Mouse (Mus musculus) testis, adult 2 months (tissue): ENCODE results near the gene Lcn11. TPM values are rescaled to one million over a fixed set of nuclear protein-coding genes. Genes with fewer than 3 reads are reported as not detected.

ENCODE experiments used
- H3K27ac ChIP-seq: fragments of 200-500 bp; 2 replicates; pipeline ENCODE4 v1.5.1; 2012; ENCODE audit warnings: low read depth, low read length; ENCODE audit not compliant: control insufficient read depth, insufficient read depth
- H3K27me3 ChIP-seq: fragments of 200-500 bp; 2 replicates; pipeline ENCODE4 v1.6.1; 2012; ENCODE audit warnings: mild to moderate bottlenecking, low read length, moderate library complexity; ENCODE audit not compliant: control insufficient read depth, insufficient read depth
- H3K36me3 ChIP-seq: fragments of 200-500 bp; 2 replicates; pipeline ENCODE4 v1.6.1; 2012; ENCODE audit warnings: mild to moderate bottlenecking, low read length; ENCODE audit not compliant: control insufficient read depth, insufficient read depth
- H3K4me1 ChIP-seq: fragments of 200-500 bp; 2 replicates; pipeline ENCODE4 v1.6.1; 2012; ENCODE audit warnings: low read length; ENCODE audit not compliant: control insufficient read depth, insufficient read depth
- H3K4me3 ChIP-seq: fragments of 200-500 bp; 2 replicates; pipeline ENCODE4 v1.5.1; 2012; ENCODE audit warnings: low read depth, mild to moderate bottlenecking, low read length, moderate library complexity, mixed read lengths; ENCODE audit not compliant: control insufficient read depth
- CTCF ChIP-seq: fragments of 200-500 bp; IDR thresholded peaks from 2 replicates; pipeline ENCODE4 v1.5.1; 2012; ENCODE audit warnings: low read depth, mild to moderate bottlenecking, inconsistent platforms, low read length, moderate library complexity; ENCODE audit not compliant: control insufficient read depth, insufficient read depth, insufficient replicate concordance
- POLR2A ChIP-seq: fragments of 200-500 bp; IDR thresholded peaks from 2 replicates; pipeline ENCODE4 v1.6.1; 2012; ENCODE audit warnings: low read depth, mild to moderate bottlenecking, inconsistent platforms, low read length, moderate library complexity; ENCODE audit not compliant: control insufficient read depth
- polyA plus RNA-seq: library from polyadenylated mRNA; depleted of rRNA; stranded (reverse); fragments of >200 nt; gene quantifications from 2 replicates; pipeline ENCODE4 v1.2.3, GENCODE M21; 2012

The Lcn11 gene
- polyA plus RNA-seq, 1 experiment, result not detected

GRCm38 (mm10) chr2:25767764-25768163 lies 9.1 kb upstream of the Lcn11 start:
- no peak for TF ChIP-seq POLR2A
- TF ChIP-seq CTCF, result no peak
- Histone ChIP-seq H3K27me3 (no peaks in the 10 kb centered on the region), H3K4me3 (no peak overlapping the region), H3K27ac (no peak overlapping the region), H3K4me1 (no peaks in the 10 kb centered on the region), H3K36me3 (no peaks in the 10 kb centered on the region)

- H3K4me3 ChIP-seq, result no peak overlapping the region
- no peaks in the 10 kb centered on the region for H3K36me3 ChIP-seq
- no peak overlapping the region for H3K27ac ChIP-seq
- TF ChIP-seq CTCF, result no peak
- no peak for TF ChIP-seq POLR2A
- H3K27me3 ChIP-seq, result no peaks in the 10 kb centered on the region
- H3K4me1 ChIP-seq, result no peaks in the 10 kb centered on the region
These were observed 3.3 kb upstream of the Lcn11 start for GRCm38 (mm10) chr2:25773507-25773906.

- Histone ChIP-seq H3K4me3 (no peak overlapping the region), H3K36me3 (no peaks in the 10 kb centered on the region), H3K4me1 (no peaks in the 10 kb centered on the region), H3K27me3 (no peaks in the 10 kb centered on the region), H3K27ac (no peak overlapping the region)
- no peak for TF ChIP-seq CTCF
- TF ChIP-seq POLR2A, result no peak
These were observed 2.2 kb upstream of the Lcn11 start for GRCm38 (mm10) chr2:25774640-25775039.

- Histone ChIP-seq H3K4me1 (no peaks in the 10 kb centered on the region), H3K4me3 (no peak overlapping the region), H3K36me3 (no peaks in the 10 kb centered on the region), H3K27me3 (no peaks in the 10 kb centered on the region), H3K27ac (no peak overlapping the region)
- no peak for TF ChIP-seq POLR2A
- TF ChIP-seq CTCF, result no peak
These were observed 826 bp upstream of the Lcn11 start for GRCm38 (mm10) chr2:25775991-25776390.

- Histone ChIP-seq H3K27ac (no peak overlapping the region; the same call in 1 of the 2 replicates), H3K4me1 (no peaks in the 10 kb centered on the region), H3K36me3 (no peaks in the 10 kb centered on the region), H3K4me3 (no peak overlapping the region), H3K27me3 (no peaks in the 10 kb centered on the region)
- TF ChIP-seq POLR2A, result no peak
- TF ChIP-seq CTCF, result no peak
These were observed 2.3 kb downstream of the Lcn11 start for GRCm38 (mm10) chr2:25779076-25779475.

GRCm38 (mm10) chr2:25780921-25781320 lies 4.1 kb downstream of the Lcn11 start:
- H3K4me1 ChIP-seq, result no peaks in the 10 kb centered on the region
- TF ChIP-seq POLR2A (no peak), CTCF (no peak)

GRCm38 (mm10) chr2:25781957-25782356 lies 5.1 kb downstream of the Lcn11 start, which contains the start of gene Gm13539:
TSS of gene Gm13539 (plus strand) at chr2:25782257.
- Histone ChIP-seq H3K27me3 (no peaks in the 10 kb centered on the region), H3K4me1 (no peaks in the 10 kb centered on the region), H3K4me3 (no peak within 1 kb of the TSS), H3K27ac (no peak within 1 kb of the TSS), H3K36me3 (no peaks in the 10 kb centered on the region)
- TF ChIP-seq POLR2A (no peak), CTCF (no peak)

More at GRCm38 (mm10) chr2:25780921-25781320, 4.1 kb downstream of the Lcn11 start:
- no peaks in the 10 kb centered on the region for H3K27me3 ChIP-seq
- no peak overlapping the region for H3K27ac ChIP-seq
- H3K4me3 ChIP-seq, result no peak overlapping the region
- no peaks in the 10 kb centered on the region for H3K36me3 ChIP-seq

- H3K27ac ChIP-seq, result no peak overlapping the region
- TF ChIP-seq CTCF (no peak), POLR2A (0 out of 2 replicates have a peak, but pooled peaks have one; percentile 14)
- no peaks in the 10 kb centered on the region for H3K27me3 ChIP-seq
- no peaks in the 10 kb centered on the region for H3K36me3 ChIP-seq
- H3K4me1 ChIP-seq, result no peaks in the 10 kb centered on the region
- H3K4me3 ChIP-seq, result peak overlapping the region; percentile 64
These were observed 8.9 kb downstream of the Lcn11 start for GRCm38 (mm10) chr2:25785573-25786322.
